Mouse (Mus musculus): ENCODE data around the gene Prrx1. TPM values are rescaled to one million over a fixed set of nuclear protein-coding genes. Genes with fewer than 3 reads are reported as not detected.

Prrx1 gene
- polyA plus RNA-seq, 1 experiment: 0.76 TPM

DNA sequence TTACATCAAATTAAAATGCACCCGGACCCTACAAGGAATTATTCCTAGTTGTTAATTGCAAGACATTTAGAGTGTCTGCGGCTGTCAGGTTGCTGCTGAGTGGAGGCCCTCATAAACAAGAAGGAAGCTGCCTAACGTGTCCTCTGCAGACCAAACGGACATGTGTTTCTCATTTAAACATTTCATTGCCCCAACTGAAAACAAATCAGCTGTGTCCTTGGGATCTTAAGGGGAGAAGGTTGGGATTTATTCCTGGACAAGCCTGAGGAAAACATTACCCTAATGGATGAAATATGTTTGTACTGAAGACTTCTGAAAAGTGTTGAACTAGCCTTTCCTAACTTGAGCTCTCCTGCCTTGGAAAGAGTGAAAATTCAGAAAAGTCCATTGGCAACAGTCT is 74.6 kb downstream of the Prrx1 start:
- no peaks in the 10 kb centered on the region for H3K4me1 ChIP-seq (ENCODE audit: control insufficient read depth, insufficient read depth, insufficient read length, low read length)
- no peaks in the 10 kb centered on the region for H3K36me3 ChIP-seq (ENCODE audit: control insufficient read depth, insufficient read depth, low read length)
- TF ChIP-seq CTCF (IDR thresholded peaks at IDR 0.05; ENCODE audit: extremely low read depth, insufficient read length, insufficient replicate concordance, low read depth, low read length) (no peak), POLR2A (IDR thresholded peaks at IDR 0.05; ENCODE audit: low read depth, low read length) (no peak)
- no peaks in the 10 kb centered on the region for H3K27me3 ChIP-seq (ENCODE audit: control insufficient read depth, insufficient read depth, low read length)
- H3K27ac ChIP-seq (ENCODE audit: insufficient read depth, low read depth, low read length): no peak overlapping the region
- no peak overlapping the region for H3K4me3 ChIP-seq (ENCODE audit: low read depth, low read length)
- WGBS: 71% methylated on average over 4 of the region's 4 CpGs

DNA sequence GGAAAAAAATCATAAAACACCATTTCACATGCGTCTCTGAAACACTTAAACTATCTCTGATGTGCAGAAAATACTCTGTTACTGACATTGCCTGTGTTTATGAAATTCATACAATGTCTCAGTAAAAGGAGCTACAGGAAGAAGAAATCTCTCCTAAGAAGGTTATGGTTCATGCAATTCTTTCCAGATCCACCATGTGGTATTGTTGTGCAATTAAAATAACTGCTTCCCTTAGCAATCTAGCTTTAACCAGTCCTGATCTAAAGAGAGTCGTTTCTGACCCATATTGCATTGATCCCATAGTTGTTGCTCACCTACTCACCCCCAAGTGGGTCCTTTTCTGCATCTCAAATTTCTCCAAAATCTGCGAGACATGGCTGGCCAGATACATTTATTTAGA is 82.3 kb downstream of the Prrx1 start:
- H3K36me3 ChIP-seq (ENCODE audit: control insufficient read depth, insufficient read depth, low read length): no peaks in the 10 kb centered on the region
- H3K4me3 ChIP-seq (ENCODE audit: low read depth, low read length): no peak overlapping the region
- no peaks in the 10 kb centered on the region for H3K4me1 ChIP-seq (ENCODE audit: control insufficient read depth, insufficient read depth, insufficient read length, low read length)
- H3K27ac ChIP-seq (ENCODE audit: insufficient read depth, low read depth, low read length): no peak overlapping the region
- H3K27me3 ChIP-seq (ENCODE audit: control insufficient read depth, insufficient read depth, low read length): no peaks in the 10 kb centered on the region
- no peak for TF ChIP-seq POLR2A (IDR thresholded peaks at IDR 0.05; ENCODE audit: low read depth, low read length)
- TF ChIP-seq CTCF (IDR thresholded peaks at IDR 0.05; ENCODE audit: extremely low read depth, insufficient read length, insufficient replicate concordance, low read depth, low read length): no peak
- WGBS: 49% methylated on average over 3 of the region's 3 CpGs

DNA sequence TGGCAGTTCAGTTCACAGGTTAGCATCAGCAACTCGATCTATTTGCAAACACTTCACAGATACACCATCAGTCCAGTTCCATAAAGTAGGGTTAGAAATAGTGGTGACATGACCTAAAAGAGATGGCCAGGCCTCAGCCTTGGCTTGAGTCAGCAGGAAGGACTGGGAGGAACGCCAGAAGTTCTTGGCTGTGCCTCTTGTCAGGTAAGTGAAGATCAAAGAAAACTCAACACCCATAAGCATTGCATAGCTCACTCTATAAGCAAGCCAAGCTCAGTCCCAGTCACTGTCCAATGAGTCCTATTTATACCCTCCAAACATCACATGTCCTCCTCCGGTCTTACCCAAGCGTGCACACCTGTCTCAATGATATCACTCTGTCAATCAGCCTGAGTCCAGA is 87.2 kb downstream of the Prrx1 start:
- Histone ChIP-seq H3K27ac (ENCODE audit: insufficient read depth, low read depth, low read length) (no peak overlapping the region), H3K4me3 (ENCODE audit: low read depth, low read length) (no peak overlapping the region), H3K4me1 (ENCODE audit: control insufficient read depth, insufficient read depth, insufficient read length, low read length) (no peaks in the 10 kb centered on the region), H3K27me3 (ENCODE audit: control insufficient read depth, insufficient read depth, low read length) (no peaks in the 10 kb centered on the region), H3K36me3 (ENCODE audit: control insufficient read depth, insufficient read depth, low read length) (no peaks in the 10 kb centered on the region)
- no peak for TF ChIP-seq CTCF (IDR thresholded peaks at IDR 0.05; ENCODE audit: extremely low read depth, insufficient read length, insufficient replicate concordance, low read depth, low read length)
- TF ChIP-seq POLR2A (IDR thresholded peaks at IDR 0.05; ENCODE audit: low read depth, low read length): no peak
- WGBS: 83% methylated on average over 4 of the region's 4 CpGs

GRCm38 (mm10) chr1:163221767-163222166 is 91.7 kb downstream of the Prrx1 start:
- H3K27ac ChIP-seq (ENCODE audit: insufficient read depth, low read depth, low read length): no peak overlapping the region
- TF ChIP-seq CTCF (IDR thresholded peaks at IDR 0.05; ENCODE audit: extremely low read depth, insufficient read length, insufficient replicate concordance, low read depth, low read length) (no peak), POLR2A (IDR thresholded peaks at IDR 0.05; ENCODE audit: low read depth, low read length) (no peak)
- H3K36me3 ChIP-seq (ENCODE audit: control insufficient read depth, insufficient read depth, low read length): no peaks in the 10 kb centered on the region
- 83% methylated on average over 1 of the region's 1 CpGs for WGBS
- no peaks in the 10 kb centered on the region for H3K27me3 ChIP-seq (ENCODE audit: control insufficient read depth, insufficient read depth, low read length)
- no peaks in the 10 kb centered on the region for H3K4me1 ChIP-seq (ENCODE audit: control insufficient read depth, insufficient read depth, insufficient read length, low read length)
- H3K4me3 ChIP-seq (ENCODE audit: low read depth, low read length): no peak overlapping the region

- 72% methylated on average over 14 of the region's 14 CpGs for WGBS
- Histone ChIP-seq H3K4me1 (ENCODE audit: control insufficient read depth, insufficient read depth, insufficient read length, low read length) (no peaks in the 10 kb centered on the region), H3K4me3 (ENCODE audit: low read depth, low read length) (no peak overlapping the region), H3K27me3 (ENCODE audit: control insufficient read depth, insufficient read depth, low read length) (no peaks in the 10 kb centered on the region), H3K27ac (ENCODE audit: insufficient read depth, low read depth, low read length) (no peak overlapping the region), H3K36me3 (ENCODE audit: control insufficient read depth, insufficient read depth, low read length) (no peaks in the 10 kb centered on the region)
- TF ChIP-seq CTCF (IDR thresholded peaks at IDR 0.05; ENCODE audit: extremely low read depth, insufficient read length, insufficient replicate concordance, low read depth, low read length) (no peak), POLR2A (IDR thresholded peaks at IDR 0.05; ENCODE audit: low read depth, low read length) (no peak)
These were observed 104.3 kb downstream of the Prrx1 start for GRCm38 (mm10) chr1:163208919-163209867.

DNA sequence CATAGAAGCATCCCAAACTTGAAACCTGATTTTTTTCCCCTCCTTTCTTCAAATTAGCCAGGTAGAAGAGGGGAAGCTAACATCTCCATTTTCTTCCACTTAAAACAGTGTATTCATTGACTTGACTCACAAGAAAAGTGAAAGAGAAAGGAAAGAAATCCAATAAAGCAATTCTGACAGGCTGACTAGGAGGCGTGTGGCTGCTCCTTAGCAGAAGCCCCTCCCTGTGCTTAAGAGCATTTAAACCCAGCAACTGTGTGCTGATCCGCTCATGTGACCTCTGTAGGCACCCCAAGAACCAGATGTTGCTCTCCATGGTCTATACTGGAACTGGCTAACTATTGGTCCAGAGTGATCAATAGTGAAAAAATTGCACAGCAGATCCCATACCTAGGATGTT is 114.7 kb downstream of the Prrx1 start:
- H3K36me3 ChIP-seq (ENCODE audit: control insufficient read depth, insufficient read depth, low read length): no peaks in the 10 kb centered on the region
- H3K27me3 ChIP-seq (ENCODE audit: control insufficient read depth, insufficient read depth, low read length): no peaks in the 10 kb centered on the region
- H3K4me3 ChIP-seq (ENCODE audit: low read depth, low read length): no peak overlapping the region
- WGBS: 18% methylated on average over 2 of the region's 2 CpGs
- H3K4me1 ChIP-seq (ENCODE audit: control insufficient read depth, insufficient read depth, insufficient read length, low read length): no peaks in the 10 kb centered on the region
- no peak overlapping the region for H3K27ac ChIP-seq (ENCODE audit: insufficient read depth, low read depth, low read length)
- TF ChIP-seq POLR2A (IDR thresholded peaks at IDR 0.05; ENCODE audit: low read depth, low read length) (no peak), CTCF (IDR thresholded peaks at IDR 0.05; ENCODE audit: extremely low read depth, insufficient read length, insufficient replicate concordance, low read depth, low read length) (no peak)

- H3K4me3 ChIP-seq (ENCODE audit: low read depth, low read length): no peak overlapping the region
- H3K27ac ChIP-seq (ENCODE audit: insufficient read depth, low read depth, low read length): no peak overlapping the region
- no peaks in the 10 kb centered on the region for H3K4me1 ChIP-seq (ENCODE audit: control insufficient read depth, insufficient read depth, insufficient read length, low read length)
- no peaks in the 10 kb centered on the region for H3K27me3 ChIP-seq (ENCODE audit: control insufficient read depth, insufficient read depth, low read length)
- whole genome bisulfite sequencing: 64% methylated on average over 4 of the region's 4 CpGs
- no peaks in the 10 kb centered on the region for H3K36me3 ChIP-seq (ENCODE audit: control insufficient read depth, insufficient read depth, low read length)
- TF ChIP-seq CTCF (IDR thresholded peaks at IDR 0.05; ENCODE audit: extremely low read depth, insufficient read length, insufficient replicate concordance, low read depth, low read length) (no peak), POLR2A (IDR thresholded peaks at IDR 0.05; ENCODE audit: low read depth, low read length) (no peak)
These were observed 115.5 kb downstream of the Prrx1 start for GRCm38 (mm10) chr1:163198059-163198458.

Other genes starting within 250 kb of the Prrx1 start
- gene Mroh9, start 228.0 kb downstream of the Prrx1 start, polyA plus RNA-seq (2012; rRNA removed): not detected in 2 replicates
- 0.57 and 0.87 TPM in 2 replicates for gene Gorab, start 90.0 kb upstream of the Prrx1 start, polyA plus RNA-seq (2012; rRNA removed)

Measured in small intestine, adult 2 months (tissue).